Mouse (Mus musculus): ENCODE results near the gene Gpatch2l.

Gpatch2l gene

DNA sequence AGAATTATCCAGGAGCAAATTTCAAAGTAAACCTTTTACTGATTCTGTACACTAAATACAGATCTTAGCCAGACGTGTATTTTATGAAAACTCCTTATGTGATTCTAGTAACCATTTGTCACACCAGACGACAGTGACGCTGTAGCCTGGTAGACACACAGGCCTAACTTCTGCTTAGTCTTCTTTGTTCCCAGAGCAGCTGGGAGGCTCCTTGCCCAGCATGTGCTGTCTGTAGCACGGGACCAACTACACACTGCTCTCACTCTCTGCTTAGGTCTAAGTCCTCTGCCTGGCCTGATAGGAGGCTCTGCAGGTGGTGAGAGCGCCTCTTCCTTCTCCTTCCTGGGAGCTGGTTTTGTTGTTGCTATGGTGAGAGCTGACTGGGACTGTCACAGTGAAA lies 35.2 kb downstream of the Gpatch2l start:
- no peak for DNase-seq (ENCODE audit: low spot score in 2 of 2)

DNA sequence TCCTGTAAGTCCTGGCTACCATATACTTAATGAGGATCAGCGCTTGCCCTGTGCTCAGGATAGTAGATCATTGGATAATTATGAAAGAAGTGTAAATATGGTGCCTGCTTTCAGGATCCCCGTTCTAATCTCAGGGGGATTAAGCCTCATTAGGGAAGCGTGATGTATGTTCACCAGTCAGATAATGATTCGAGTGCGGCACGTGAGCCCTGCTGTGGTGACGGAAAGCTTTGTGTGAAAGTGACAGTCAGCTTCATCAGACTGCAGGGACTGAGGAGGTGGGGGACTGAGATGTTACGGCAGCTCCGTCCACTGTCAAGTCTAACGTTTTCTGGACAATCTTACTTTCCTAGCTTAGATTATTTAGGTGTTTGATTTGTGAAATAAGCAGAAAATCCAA lies 38.3 kb downstream of the Gpatch2l start:
- no peak for DNase-seq (ENCODE audit: low spot score in 2 of 2)

DNA sequence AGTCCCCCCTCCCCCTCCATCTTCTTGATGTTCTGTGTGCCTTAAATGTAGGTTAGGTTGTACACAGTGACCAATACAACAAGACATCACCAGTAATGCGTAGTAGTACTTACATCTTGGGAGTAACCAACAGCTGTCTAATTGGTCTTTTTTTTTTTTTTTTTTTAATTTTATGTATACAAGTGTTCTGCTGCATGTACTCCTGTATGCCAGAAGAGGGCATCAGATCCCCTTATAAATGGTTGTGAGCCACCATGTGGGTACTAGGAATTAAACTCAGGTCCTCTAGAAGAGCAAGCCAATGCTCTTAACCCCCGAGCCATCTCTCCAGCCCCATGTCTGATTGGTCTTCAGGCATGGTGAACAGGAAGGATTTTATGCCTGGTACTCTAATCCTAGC lies 44.0 kb downstream of the Gpatch2l start:
- DNase-seq (ENCODE audit: low spot score in 2 of 2) = no peak

DNA sequence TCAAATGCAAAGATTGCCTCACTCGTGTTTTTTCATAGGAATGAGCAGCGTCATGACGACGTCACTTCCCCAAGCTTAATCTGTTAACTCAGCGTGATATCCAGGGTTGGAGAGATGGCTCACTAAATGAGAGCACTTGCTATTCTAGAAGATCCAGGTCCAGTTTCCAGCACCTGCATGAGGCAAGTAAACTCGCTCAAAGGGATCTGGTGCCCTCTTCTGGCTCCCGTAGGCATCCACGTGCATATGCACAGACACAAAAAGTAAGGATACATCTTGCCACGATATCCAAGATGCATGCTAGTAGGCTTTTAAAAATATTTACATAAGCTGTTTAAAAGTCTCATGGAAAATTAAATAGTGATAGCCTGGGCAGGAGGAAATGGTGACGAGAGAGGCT lies 55.8 kb downstream of the Gpatch2l start:
- no peak for DNase-seq (ENCODE audit: low spot score in 2 of 2)

DNA sequence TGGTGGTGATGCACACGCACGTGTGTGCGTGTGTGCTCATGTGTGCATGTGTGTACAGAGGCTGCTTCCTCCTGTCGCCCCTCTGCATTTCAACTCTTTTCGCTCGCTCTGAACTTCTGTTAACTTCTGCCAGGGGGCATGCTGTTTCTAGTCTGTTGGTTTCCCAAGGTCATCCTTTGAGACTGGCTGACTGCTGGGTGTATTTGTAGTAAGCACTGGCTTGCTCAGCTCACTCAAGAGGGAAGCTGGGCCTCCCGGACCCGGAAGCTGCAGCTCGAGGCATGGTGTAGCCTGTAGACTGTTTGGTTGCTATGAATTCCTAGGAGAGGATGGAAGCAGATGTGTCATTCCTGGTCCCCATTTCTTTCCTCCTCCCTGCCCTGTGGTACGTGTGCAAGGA lies 61.3 kb downstream of the Gpatch2l start:
- no peak for DNase-seq (ENCODE audit: low spot score in 2 of 2)

DNA sequence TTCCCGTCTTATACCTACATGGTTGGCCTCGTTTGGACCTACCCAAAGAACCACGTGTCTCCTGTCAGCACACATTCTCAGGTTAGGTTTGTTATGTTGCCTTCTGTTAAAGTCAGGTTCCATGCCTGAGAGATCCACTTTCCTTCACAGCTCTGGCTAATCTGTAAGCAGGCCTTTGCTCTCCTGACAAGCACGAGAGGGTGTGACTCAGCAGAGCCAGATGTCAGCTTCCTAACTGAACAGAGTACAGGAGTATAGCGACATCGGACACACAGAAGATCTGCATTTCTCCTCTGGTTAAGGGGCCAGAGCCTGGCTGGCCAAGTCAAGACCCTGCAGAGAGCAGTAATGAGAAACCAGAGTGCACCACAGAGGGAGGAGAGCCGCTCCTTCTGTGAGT lies 63.4 kb downstream of the Gpatch2l start:
- DNase-seq (ENCODE audit: low spot score in 2 of 2) = no peak

DNA sequence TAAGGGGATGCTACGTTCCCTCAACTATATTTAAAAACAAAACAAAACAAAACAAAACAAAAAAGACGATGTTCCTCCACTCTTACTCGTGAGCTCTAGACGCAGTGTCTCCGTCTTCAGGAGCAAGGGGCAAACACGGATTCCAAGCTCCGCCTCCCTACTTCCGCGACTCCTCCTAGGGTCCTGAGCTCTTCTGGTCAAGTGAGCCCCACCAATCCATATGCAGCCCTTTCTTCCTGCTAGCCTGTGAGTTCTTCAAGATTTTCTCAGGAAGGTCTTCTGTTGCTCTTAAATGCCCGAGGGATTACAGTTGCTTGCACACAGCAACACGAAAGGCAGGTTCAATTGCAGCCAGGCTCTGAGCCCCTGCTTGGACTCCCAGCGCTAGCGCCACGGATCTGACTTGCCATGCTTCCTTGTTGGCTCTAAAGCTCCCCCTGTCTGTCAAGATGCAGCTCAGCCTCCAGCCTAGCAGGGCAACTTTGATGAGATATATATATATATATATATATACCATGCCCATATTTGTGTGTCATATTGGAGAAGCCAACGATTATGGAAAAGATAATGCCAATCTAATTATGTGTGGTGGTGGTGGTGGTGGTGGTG lies 64.1 kb downstream of the Gpatch2l start:
- DNase-seq (ENCODE audit: low spot score in 2 of 2) = peak; percentile 12 to 36

DNA sequence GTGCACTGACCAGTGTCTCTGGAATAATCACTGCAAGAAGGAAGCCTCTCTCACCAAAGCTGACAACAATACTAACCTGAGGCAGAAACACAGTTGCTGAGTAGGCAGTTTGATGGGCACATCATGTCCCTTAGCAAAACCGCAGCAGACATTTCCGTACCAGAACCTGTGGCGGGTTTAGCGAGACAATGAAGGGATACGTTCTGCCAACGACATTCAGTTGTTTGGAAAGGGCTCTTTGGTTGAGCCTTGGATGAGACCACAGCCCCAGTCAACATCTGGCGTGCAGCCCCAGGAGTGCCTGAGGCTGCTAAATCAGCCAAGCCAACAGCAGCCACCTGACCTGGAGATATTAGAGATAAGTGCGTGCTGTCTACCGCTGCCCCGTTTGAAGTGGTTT lies 67.8 kb downstream of the Gpatch2l start:
- DNase-seq (ENCODE audit: low spot score in 2 of 2) = peak; percentile 2 to 5

DNA sequence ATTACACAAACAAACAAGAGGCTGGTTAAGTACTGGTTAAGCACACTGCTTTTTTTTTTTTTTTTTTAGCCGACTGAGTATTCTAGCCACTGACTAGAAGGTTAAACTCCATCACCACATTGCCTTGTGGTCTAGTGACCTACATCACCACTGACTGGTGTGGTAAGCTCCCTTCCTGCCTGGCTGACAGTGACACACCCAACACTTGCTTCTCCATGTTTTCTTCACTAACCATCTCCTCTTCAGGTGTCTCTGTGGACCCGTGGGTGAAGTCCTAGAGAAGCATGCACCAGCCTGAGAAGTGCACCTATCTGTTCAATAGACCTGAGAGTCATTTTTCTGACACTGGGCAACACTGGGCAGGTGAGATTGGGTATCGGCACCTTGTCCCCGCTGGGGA lies 68.2 kb downstream of the Gpatch2l start:
- DNase-seq (ENCODE audit: low spot score in 2 of 2) = peak; percentile 16 to 34

DNA sequence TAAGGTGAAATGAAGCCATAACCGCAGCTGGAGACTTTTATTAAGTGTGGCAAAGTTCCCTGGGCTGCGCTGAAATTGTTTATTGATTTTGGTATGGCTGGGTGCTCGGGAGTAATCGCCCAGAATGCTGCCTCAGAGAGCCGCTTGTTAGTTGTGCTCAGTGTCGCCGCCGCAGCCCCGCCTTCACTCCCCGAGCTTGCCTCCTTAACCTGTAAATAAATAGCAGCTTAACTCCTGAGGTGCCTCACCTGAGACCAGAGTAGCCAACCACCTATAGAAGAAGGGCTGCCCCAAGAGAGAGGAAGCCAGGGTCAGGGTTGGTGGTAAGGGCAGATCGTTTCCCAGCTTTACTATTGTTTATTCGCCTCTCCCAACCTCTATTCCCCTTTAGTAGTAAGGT lies 79.0 kb downstream of the Gpatch2l start:
- DNase-seq (ENCODE audit: low spot score in 2 of 2) = no peak

DNA sequence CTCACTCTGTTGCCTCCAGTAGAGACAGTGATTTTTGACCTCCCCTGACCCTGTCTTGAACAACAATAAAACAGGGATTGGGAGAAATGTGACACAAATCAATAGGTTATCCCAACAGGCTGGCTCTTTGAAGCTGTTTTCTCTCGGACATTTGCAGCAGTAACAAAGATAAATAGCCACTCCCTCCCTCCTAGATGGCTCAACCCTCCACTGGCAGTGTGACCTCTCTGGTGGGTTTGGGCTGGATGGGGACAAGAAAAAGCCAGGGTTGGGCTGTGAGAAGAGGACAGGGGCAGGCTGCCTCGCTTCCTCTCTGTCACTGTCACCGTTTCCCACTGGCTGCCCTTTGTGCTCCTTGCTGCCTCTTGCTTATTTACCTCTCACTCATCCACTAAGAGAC lies 82.6 kb downstream of the Gpatch2l start:
- DNase-seq (ENCODE audit: low spot score in 2 of 2) = no peak

DNA sequence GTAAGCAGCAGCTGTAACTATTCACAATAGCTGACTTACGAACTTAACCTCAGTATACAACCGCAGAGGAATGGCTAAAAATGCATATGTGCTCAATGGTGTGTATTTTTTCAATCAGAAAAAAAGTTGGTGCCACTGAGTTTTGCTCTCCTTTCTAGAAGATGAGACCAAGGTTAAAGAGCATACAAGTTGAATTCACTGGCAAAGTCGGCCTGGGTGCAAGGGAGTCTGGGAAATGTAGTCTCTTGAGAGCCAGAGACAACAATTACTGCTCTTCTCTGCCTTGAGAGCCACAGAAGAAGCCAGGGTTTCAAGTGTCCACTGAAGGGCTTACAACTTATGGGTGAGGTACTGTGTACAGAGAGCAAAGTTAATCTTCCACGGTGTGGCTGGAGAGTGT lies 88.2 kb downstream of the Gpatch2l start:
- no peak for DNase-seq (ENCODE audit: low spot score in 2 of 2)

DNA sequence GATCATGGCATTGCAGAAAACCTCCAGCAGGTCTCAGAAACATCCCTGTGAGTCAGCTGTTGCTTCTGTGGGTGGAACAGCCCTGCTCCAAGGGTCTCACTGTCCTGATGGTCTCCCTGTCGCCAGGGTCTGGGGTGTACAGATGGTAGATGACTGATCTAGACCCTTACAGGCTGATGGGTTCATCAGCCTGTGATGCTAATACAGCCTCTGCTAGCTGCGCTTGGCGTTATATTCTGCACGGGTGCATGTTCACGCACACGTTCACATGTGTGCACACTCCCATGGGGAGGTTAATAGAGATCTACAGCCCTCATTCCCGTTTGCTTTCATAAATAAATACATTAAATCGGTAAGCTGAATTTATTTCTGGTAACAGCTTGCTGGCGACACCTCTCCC lies 89.0 kb downstream of the Gpatch2l start:
- DNase-seq (ENCODE audit: low spot score in 2 of 2) = no peak

DNA sequence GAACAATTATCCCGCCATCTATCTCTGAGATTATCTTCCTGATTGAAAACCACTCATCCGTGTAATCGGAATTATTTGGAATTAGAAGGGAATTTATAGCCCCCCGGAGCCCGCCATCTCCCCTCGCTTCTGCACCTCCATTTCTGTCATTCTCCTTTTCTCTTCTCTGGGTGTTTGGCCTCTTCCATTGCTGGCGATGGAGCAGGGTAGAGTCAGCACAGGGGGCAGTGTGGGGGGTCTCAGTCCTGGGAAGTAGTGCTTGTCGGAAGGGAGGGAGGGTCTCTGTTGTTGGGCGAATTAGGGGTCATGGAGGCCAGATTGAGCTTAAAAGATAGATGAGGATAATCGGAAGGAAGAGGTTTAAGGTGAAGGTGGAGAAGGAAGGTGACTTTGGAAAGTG lies 89.6 kb downstream of the Gpatch2l start:
- no peak for DNase-seq (ENCODE audit: low spot score in 2 of 2)

DNA sequence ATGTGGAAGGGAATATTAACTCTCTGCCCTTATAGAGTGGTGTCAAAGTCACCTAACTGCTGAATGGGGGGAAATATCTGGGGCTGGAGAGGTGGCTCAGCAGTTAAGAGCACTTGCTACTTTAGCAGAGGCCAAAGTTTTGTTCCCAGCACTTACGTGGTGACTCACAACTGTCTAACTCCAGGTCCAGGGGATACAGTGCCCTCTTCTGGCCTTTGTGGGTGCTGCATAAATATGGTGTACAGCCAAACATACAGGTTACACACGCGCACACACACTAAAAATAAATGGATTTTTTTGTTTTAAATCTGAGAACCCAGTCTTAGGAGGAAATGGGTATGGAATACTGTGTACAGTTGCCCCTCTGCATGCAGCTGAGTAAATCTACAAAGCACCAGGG lies 94.6 kb downstream of the Gpatch2l start:
- DNase-seq (ENCODE audit: low spot score in 2 of 2) = no peak

DNA sequence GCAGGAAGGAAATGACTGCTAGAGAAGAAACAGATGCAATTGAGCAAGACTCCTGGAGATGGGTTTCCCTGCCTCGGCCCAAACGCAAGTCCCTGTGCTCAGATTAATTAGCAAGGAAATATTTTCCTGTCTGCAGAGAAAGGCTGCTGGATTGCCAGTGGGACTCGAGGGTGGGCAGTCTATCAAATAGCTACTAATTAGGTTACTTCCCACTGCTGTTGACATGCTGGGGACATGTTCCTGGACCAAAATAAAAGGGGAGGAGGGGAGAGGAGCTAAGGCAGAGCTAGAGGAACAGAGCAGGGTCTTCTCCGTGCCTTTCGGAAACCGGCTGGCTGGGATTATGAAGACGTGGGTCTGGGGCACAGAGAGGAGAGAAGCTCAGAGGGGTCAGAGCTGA lies 95.2 kb downstream of the Gpatch2l start:
- no peak for DNase-seq (ENCODE audit: low spot score in 2 of 2)

Measured in natural killer cell, adult 2 months (primary cell).